Mouse (Mus musculus): ENCODE data around the gene Telo2. TPM values are rescaled to one million over a fixed set of nuclear protein-coding genes. Genes with fewer than 3 reads are reported as not detected.
"Not testable (repeated sequence)": the region's sequence is repeated elsewhere in the genome, so short reads cannot be mapped to it uniquely, and the experiment has no call there.

The Telo2 gene
- polyA plus RNA-seq (2015; fragmentation: Nextera tagmentation; extraction: Ambion mirVana) = 41.9 and 45.5 TPM in 2 replicates

GRCm38 (mm10) chr17:25115664-25116432 is at the start of gene Telo2:
TSS of gene Telo2 (minus strand) at chr17:25115967.
- peak within 1 kb of the TSS; percentile 83 for H3K9ac ChIP-seq
- H3K4me2 ChIP-seq = peak within 1 kb of the TSS; percentile 92
- peak within 1 kb of the TSS; percentile 64 for H3K4me3 ChIP-seq
- H3K4me1 ChIP-seq (replicated peaks) = peaks cover 24% of the 10 kb centered on the region
- H3K27ac ChIP-seq = peak within 1 kb of the TSS; percentile 89
- peaks cover 10% of the 10 kb centered on the region; the same call in 1 of the 2 replicates for H3K27me3 ChIP-seq
- H3K9me3 ChIP-seq = no peaks in the 10 kb centered on the region
- WGBS = 5% methylated on average over 40 of the region's 40 CpGs
- peak; percentile 95 for ATAC-seq (ENCODE audit: low FRiP score)
- H3K36me3 ChIP-seq = peaks cover 18% of the 10 kb centered on the region

- H3K4me2 ChIP-seq = no peak overlapping the region
- WGBS = 93% methylated on average over 3 of the region's 3 CpGs
- no peak overlapping the region for H3K4me3 ChIP-seq
- peaks cover 32% of the 10 kb centered on the region for H3K36me3 ChIP-seq
- no peaks in the 10 kb centered on the region for H3K9me3 ChIP-seq
- no peaks in the 10 kb centered on the region for H3K27me3 ChIP-seq
- ATAC-seq (ENCODE audit: low FRiP score) = no peak
- H3K4me1 ChIP-seq (replicated peaks) = no peaks in the 10 kb centered on the region
- no peak overlapping the region for H3K9ac ChIP-seq
- H3K27ac ChIP-seq = no peak overlapping the region
Observed at GRCm38 (mm10) chr17:25164770-25165169, 49.0 kb upstream of the Telo2 start.

- Histone ChIP-seq H3K4me3 (no peak overlapping the region), H3K4me2 (no peak overlapping the region), H3K27me3 (no peaks in the 10 kb centered on the region), H3K9me3 (no peaks in the 10 kb centered on the region), H3K36me3 (peaks cover 43% of the 10 kb centered on the region), H3K4me1 (replicated peaks) (no peaks in the 10 kb centered on the region), H3K9ac (no peak overlapping the region), H3K27ac (no peak overlapping the region)
- WGBS = 73% methylated on average over 7 of the region's 7 CpGs
- ATAC-seq (ENCODE audit: low FRiP score) = no peak
Observed at GRCm38 (mm10) chr17:25163387-25163786, 47.6 kb upstream of the Telo2 start.

GRCm38 (mm10) chr17:25162161-25162560 is 46.4 kb upstream of the Telo2 start, which contains the start of gene Ccdc154:
TSS of gene Ccdc154 (plus strand) at chr17:25162461.
- no peak for ATAC-seq (ENCODE audit: low FRiP score)
- H3K9me3 ChIP-seq = no peaks in the 10 kb centered on the region
- H3K4me3 ChIP-seq = no peak within 1 kb of the TSS
- WGBS = 100% methylated on average over 1 of the region's 1 CpGs
- peaks cover 56% of the 10 kb centered on the region for H3K36me3 ChIP-seq
- no peaks in the 10 kb centered on the region for H3K27me3 ChIP-seq
- no peak within 1 kb of the TSS for H3K27ac ChIP-seq
- no peak within 1 kb of the TSS for H3K4me2 ChIP-seq
- H3K4me1 ChIP-seq (replicated peaks) = no peaks in the 10 kb centered on the region
- no peak within 1 kb of the TSS for H3K9ac ChIP-seq

- H3K36me3 ChIP-seq = peaks cover 36% of the 10 kb centered on the region
- no peak overlapping the region for H3K9ac ChIP-seq
- no peak overlapping the region for H3K27ac ChIP-seq
- peaks cover 8% of the 10 kb centered on the region for H3K4me1 ChIP-seq (replicated peaks)
- no peak for ATAC-seq (ENCODE audit: low FRiP score)
- H3K9me3 ChIP-seq = no peaks in the 10 kb centered on the region
- no peak overlapping the region for H3K4me2 ChIP-seq
- H3K4me3 ChIP-seq = no peak overlapping the region
- no peaks in the 10 kb centered on the region for H3K27me3 ChIP-seq
- 77% methylated on average over 4 of the region's 4 CpGs for WGBS
Observed at GRCm38 (mm10) chr17:25139960-25140359, 24.2 kb upstream of the Telo2 start.

- Histone ChIP-seq H3K27ac (no peak overlapping the region), H3K9ac (no peak overlapping the region), H3K9me3 (no peaks in the 10 kb centered on the region), H3K4me1 (replicated peaks) (peaks cover 18% of the 10 kb centered on the region), H3K36me3 (peaks cover 25% of the 10 kb centered on the region), H3K4me2 (no peak overlapping the region), H3K27me3 (no peaks in the 10 kb centered on the region), H3K4me3 (no peak overlapping the region)
- WGBS = 100% methylated on average over 1 of the region's 1 CpGs
- ATAC-seq (ENCODE audit: low FRiP score) = no peak
Observed at GRCm38 (mm10) chr17:25138803-25139202, 23.0 kb upstream of the Telo2 start.

- WGBS = 91% methylated on average over 6 of the region's 6 CpGs
- Histone ChIP-seq H3K4me1 (replicated peaks) (peaks cover 20% of the 10 kb centered on the region), H3K27ac (no peak overlapping the region), H3K9me3 (no peaks in the 10 kb centered on the region), H3K4me3 (no peak overlapping the region), H3K9ac (no peak overlapping the region), H3K36me3 (peaks cover 14% of the 10 kb centered on the region), H3K27me3 (no peaks in the 10 kb centered on the region), H3K4me2 (no peak overlapping the region)
- no peak for ATAC-seq (ENCODE audit: low FRiP score)
Observed at GRCm38 (mm10) chr17:25135622-25136021, 19.9 kb upstream of the Telo2 start.

- no peaks in the 10 kb centered on the region for H3K9me3 ChIP-seq
- peak; percentile 83 for ATAC-seq (ENCODE audit: low FRiP score)
- H3K4me1 ChIP-seq (replicated peaks) = peaks cover 20% of the 10 kb centered on the region
- H3K36me3 ChIP-seq = peaks cover 12% of the 10 kb centered on the region; the same call in 1 of the 2 replicates
- H3K27ac ChIP-seq = peak within 1 kb of the TSS; percentile 74
- WGBS = under 1% methylated on average over 40 of the region's 40 CpGs
- H3K4me2 ChIP-seq = peak within 1 kb of the TSS; percentile 89
- no peaks in the 10 kb centered on the region for H3K27me3 ChIP-seq
- H3K9ac ChIP-seq = peak within 1 kb of the TSS; percentile 89
- peak within 1 kb of the TSS; percentile 90 for H3K4me3 ChIP-seq
Observed at GRCm38 (mm10) chr17:25133275-25133698, 17.5 kb upstream of the Telo2 start, which contains the start of gene Clcn7. TSS of gene Clcn7 (plus strand) at chr17:25133391.

GRCm38 (mm10) chr17:25130060-25130459 is 14.3 kb upstream of the Telo2 start:
- 94% methylated on average over 1 of the region's 1 CpGs for WGBS
- ATAC-seq (ENCODE audit: low FRiP score) = no peak
- H3K9ac ChIP-seq = no peak overlapping the region

GRCm38 (mm10) chr17:25127681-25128080 is 11.9 kb upstream of the Telo2 start:
- no peaks in the 10 kb centered on the region for H3K36me3 ChIP-seq
- ATAC-seq (ENCODE audit: low FRiP score) = no peak
- no peaks in the 10 kb centered on the region for H3K9me3 ChIP-seq
- H3K27me3 ChIP-seq = peaks cover 8% of the 10 kb centered on the region; the same call in 1 of the 2 replicates
- no peaks in the 10 kb centered on the region for H3K4me1 ChIP-seq (replicated peaks)
- no peak overlapping the region for H3K9ac ChIP-seq
- WGBS = 80% methylated on average over 9 of the region's 9 CpGs
- no peak overlapping the region for H3K27ac ChIP-seq
- no peak overlapping the region for H3K4me3 ChIP-seq
- H3K4me2 ChIP-seq = no peak overlapping the region

More at GRCm38 (mm10) chr17:25130060-25130459, 14.3 kb upstream of the Telo2 start:
- Histone ChIP-seq H3K4me2 (no peak overlapping the region), H3K27me3 (no peaks in the 10 kb centered on the region), H3K27ac (no peak overlapping the region), H3K4me1 (replicated peaks) (peaks cover 12% of the 10 kb centered on the region), H3K36me3 (no peaks in the 10 kb centered on the region), H3K9me3 (no peaks in the 10 kb centered on the region), H3K4me3 (no peak overlapping the region)

GRCm38 (mm10) chr17:25127079-25127478 is 11.3 kb upstream of the Telo2 start:
- 46% methylated on average over 8 of the region's 8 CpGs for WGBS
- H3K4me3 ChIP-seq = no peak overlapping the region
- no peaks in the 10 kb centered on the region for H3K36me3 ChIP-seq
- no peak overlapping the region for H3K27ac ChIP-seq
- no peaks in the 10 kb centered on the region for H3K4me1 ChIP-seq (replicated peaks)
- no peak overlapping the region for H3K4me2 ChIP-seq
- no peaks in the 10 kb centered on the region for H3K9me3 ChIP-seq
- H3K9ac ChIP-seq = no peak overlapping the region
- no peak for ATAC-seq (ENCODE audit: low FRiP score)
- H3K27me3 ChIP-seq = peaks cover 14% of the 10 kb centered on the region; the same call in 1 of the 2 replicates

- ATAC-seq (ENCODE audit: low FRiP score); H3K4me2 ChIP-seq; H3K9me3 ChIP-seq; H3K27ac ChIP-seq; H3K4me3 ChIP-seq; H3K4me1 ChIP-seq (replicated peaks); H3K36me3 ChIP-seq; H3K9ac ChIP-seq: not testable (repeated sequence)
- WGBS = 84% methylated on average over 3 of the region's 3 CpGs
- H3K27me3 ChIP-seq = peaks cover 21% of the 10 kb centered on the region
Observed at GRCm38 (mm10) chr17:25125442-25126060, 9.8 kb upstream of the Telo2 start.
